Mouse (Mus musculus) liver, adult 2 months (tissue): ENCODE data around the gene Wnt2.

ENCODE experiments used
- CTCF ChIP-seq: fragments of 200-500 bp; IDR thresholded peaks from 2 replicates; pipeline ENCODE4 v1.5.1; 2011; ENCODE audit warnings: low read depth, low read length, control low read depth
- POLR2A ChIP-seq: fragments of 200-500 bp; IDR thresholded peaks from 2 replicates; pipeline ENCODE4 v1.6.1; 2011; ENCODE audit warnings: low read length, control low read depth; ENCODE audit not compliant: insufficient read depth; ENCODE audit errors: extremely low read depth

DNA sequence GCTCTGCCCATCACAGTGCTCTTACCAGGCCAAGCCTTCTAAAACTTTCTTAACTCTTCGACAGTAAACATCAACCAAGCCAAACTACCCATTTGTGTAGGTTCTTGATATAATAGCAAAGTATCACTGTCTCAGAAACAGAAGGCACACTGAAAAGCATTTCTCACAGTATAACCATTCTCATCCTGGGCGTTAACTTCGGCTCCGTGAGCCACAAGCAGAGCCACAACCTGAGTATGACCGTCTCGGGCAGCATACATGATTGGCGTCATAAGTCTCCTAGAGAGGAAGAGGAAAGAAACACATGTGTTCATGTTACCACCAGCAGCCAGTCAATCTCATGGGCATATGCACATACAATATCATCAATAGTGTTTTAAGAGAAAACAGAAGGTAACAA, 46.6 kb upstream of the Wnt2 start:
- TF ChIP-seq POLR2A (no peak), CTCF (no peak)
